ENCODE assay signal across 8 mouse cellular contexts in the genomic region with DNA sequence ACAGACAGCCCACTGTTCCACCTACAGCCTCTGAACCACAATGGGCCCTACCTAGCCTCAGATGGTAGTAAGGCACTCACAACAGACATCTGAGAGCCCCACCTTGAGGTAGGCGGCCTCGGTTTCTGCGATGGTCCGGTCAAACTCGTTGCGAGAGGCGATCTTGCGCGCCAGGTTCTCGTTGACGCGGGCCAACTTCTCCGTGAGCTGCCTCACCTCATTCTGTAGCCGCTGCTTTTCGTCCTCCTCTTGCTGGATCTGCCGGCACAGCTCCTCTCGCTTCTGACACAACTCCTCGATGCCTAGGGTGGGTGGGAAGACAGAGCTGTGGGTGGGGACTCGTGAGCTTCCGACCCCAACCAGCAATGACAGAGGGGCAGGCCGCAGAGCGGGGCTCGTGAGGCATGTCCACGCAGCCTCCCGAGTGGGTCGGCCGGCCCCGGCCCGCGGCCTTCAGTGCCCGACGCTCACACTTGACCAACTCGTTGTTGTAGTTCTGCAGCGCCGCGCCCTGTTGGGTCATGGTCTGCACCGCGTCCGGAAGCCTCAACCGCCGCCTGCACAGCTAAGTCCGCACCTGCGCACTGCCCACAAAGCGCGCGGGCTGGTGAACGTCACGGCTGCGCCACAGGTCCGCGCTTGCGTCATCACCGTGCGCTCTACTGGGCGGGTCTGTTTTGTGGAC. TPM values are rescaled to one million over a fixed set of nuclear protein-coding genes. Genes with fewer than 3 reads are reported as not detected.
DNase-seq lines count a peak whose midpoint lies in the region; ATAC-seq lines count a peak whose summit lies in the region.

Gene Ssna1, minus strand, starts transcription at position 612 of the 685 bp plus-strand sequence.
Gene Anapc2, plus strand, starts transcription at position 652 of the 685 bp plus-strand sequence.

- H3K4me3 ChIP-seq in lung, embryonic 16.5 days (ENCODE audit: low read length), result peak within 1 kb of the TSS; percentile 79

- peaks cover 16% of the 10 kb centered on the region for H3K4me1 ChIP-seq in lung, embryonic 16.5 days (replicated peaks; ENCODE audit: control insufficient read depth, insufficient read depth, low read length)

- H3K27ac ChIP-seq in lung, embryonic 16.5 days (ENCODE audit: low read length), result peak within 1 kb of the TSS; percentile 82

- ATAC-seq in hematopoietic stem cell, adult 5-6 weeks (replicated peaks in 1 of 2; ENCODE audit: insufficient read depth in 1 of 2, low FRiP score in 2 of 2, low TSS enrichment in 1 of 2, low read depth in 1 of 2, poor library complexity in 2 of 2, severe bottlenecking in 2 of 2), result peak; percentile 90 to 96
- peak; percentile 97 for ATAC-seq in lung, embryonic 16.5 days (ENCODE audit: low read depth)

- WGBS in lung, embryonic 16.5 days, result under 1% methylated on average over 54 of the region's 55 CpGs

- H3K9ac ChIP-seq in lung, embryonic 16.5 days (ENCODE audit: low read length), result peak within 1 kb of the TSS; percentile 89

- peaks cover 24% of the 10 kb centered on the region for H3K36me3 ChIP-seq in lung, embryonic 16.5 days (ENCODE audit: control insufficient read depth, insufficient read depth, low read length)

- peak; percentile 80 for DNase-seq in MEL-GATA-1-ER (ENCODE audit: extremely low read depth, low read depth)
- peak; percentile 97 for DNase-seq in cerebellum, adult 8-10 months
- DNase-seq in forelimb bud, embryonic 11.5 days (ENCODE audit: low read depth, low spot score), result peak; percentile 97
- DNase-seq in layer of hippocampus, adult 9-10 months (ENCODE audit: low spot score), result peak; percentile 95
- peak; percentile 94 for DNase-seq in ovary, postnatal 10 days (ENCODE audit: low spot score)
- peak; percentile 94 to 97 for DNase-seq in thymus, postnatal 10 days (ENCODE audit: low spot score in 2 of 2)

- no peaks in the 10 kb centered on the region for H3K27me3 ChIP-seq in lung, embryonic 16.5 days (ENCODE audit: control insufficient read depth, insufficient read depth, low read depth, low read length)

- H3K9me3 ChIP-seq in lung, embryonic 16.5 days (ENCODE audit: control insufficient read depth, low read length), result no peaks in the 10 kb centered on the region

- peak within 1 kb of the TSS; percentile 88 for H3K4me2 ChIP-seq in lung, embryonic 16.5 days (ENCODE audit: low read depth, low read length)

RNA-seq across cellular contexts. Expression of gene Ssna1, which starts in this region (rescaled TPM):
- 46.4 and 82.9 TPM in 2 replicates for total RNA-seq in hematopoietic stem cell, adult 5-6 weeks (2017)
- polyA plus RNA-seq in lung, embryonic 16.5 days (2015; fragmentation: Nextera tagmentation; extraction: Ambion mirVana), result 219 and 232 TPM in 2 replicates

RNA-seq across cellular contexts. Expression of gene Anapc2, which starts in this region (rescaled TPM):
- 39.0 and 46.9 TPM in 2 replicates for total RNA-seq in hematopoietic stem cell, adult 5-6 weeks (2017)
- polyA plus RNA-seq in lung, embryonic 16.5 days (2015; fragmentation: Nextera tagmentation; extraction: Ambion mirVana), result 136 and 137 TPM in 2 replicates

Comparison
In these comparisons a context has a peak if more than half of its experiments do, and no peak if none do; other contexts are left out.
1. Peak in every context shown above with its lines: DNase-seq, ATAC-seq, H3K4me3 ChIP-seq and H3K27ac ChIP-seq.